Mouse (Mus musculus): ENCODE results near the gene Bivm.

DNA sequence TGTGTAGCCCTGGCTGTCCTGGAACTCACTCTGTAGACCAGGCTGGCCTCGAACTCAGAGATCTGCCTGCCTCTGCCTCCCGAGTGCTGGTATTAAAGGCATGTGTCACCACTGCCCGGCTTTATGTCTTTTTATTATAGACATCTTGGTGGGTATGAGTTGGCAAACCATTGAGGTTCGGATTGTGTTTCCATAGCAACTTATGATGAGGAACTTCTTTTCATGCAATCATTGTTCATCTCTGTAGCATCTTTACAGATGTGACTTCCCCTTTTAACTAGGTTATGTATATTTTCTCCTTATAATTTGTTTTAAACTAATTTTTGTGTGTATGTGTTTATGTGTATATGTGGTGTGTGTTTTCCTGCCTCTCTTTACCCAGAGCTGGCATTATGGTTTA is 6.8 kb downstream of the Bivm start:
- TF ChIP-seq POLR2A (IDR thresholded peaks at IDR 0.05; ENCODE audit: extremely low read depth, insufficient read depth, low read length): no peak
- TF ChIP-seq CTCF (IDR thresholded peaks at IDR 0.05; ENCODE audit: low read depth, low read length): no peak

All from liver, adult 2 months (tissue).